Mouse (Mus musculus) lung, adult 2 months (tissue): ENCODE results near the gene Nt5m. TPM values are rescaled to one million over a fixed set of nuclear protein-coding genes. Genes with fewer than 3 reads are reported as not detected.
A peak's percentile ranks its signal among the peaks of the same experiment; 100 is the strongest.

Source experiments
- DNase-seq: peaks from one replicate; pipeline ENCODE4 v3.0.0; 2022
- H3K4me1 ChIP-seq: fragments of 200-500 bp; 2 replicates; pipeline ENCODE4 v1.6.1; 2011; ENCODE audit warnings: low read length; ENCODE audit not compliant: control insufficient read depth, insufficient read depth
- H3K4me3 ChIP-seq: fragments of 200-500 bp; replicated peaks from 2 replicates; pipeline ENCODE3; 2011; ENCODE audit warnings: low read depth, mild to moderate bottlenecking, control low read depth, low read length; ENCODE audit errors: extremely low read depth
- CTCF ChIP-seq: fragments of 200-500 bp; IDR thresholded peaks from 2 replicates; pipeline ENCODE4 v1.5.1; 2011; ENCODE audit warnings: mild to moderate bottlenecking, low read length, control low read depth; ENCODE audit not compliant: insufficient read depth
- POLR2A ChIP-seq: fragments of 200-500 bp; IDR thresholded peaks from 2 replicates; pipeline ENCODE4 v1.6.1; 2011; ENCODE audit warnings: low read depth, mild to moderate bottlenecking, control low read depth, low read length, borderline replicate concordance; ENCODE audit errors: extremely low read depth
- WGBS: fragments of 180-500 bp; shearing (Covaris S2); methylation state at CpG from one replicate; pipeline ENCODE4 v1.1.7; 2018; 5-methylcytosine and 5-hydroxymethylcytosine counted together
- polyA plus RNA-seq: library from polyadenylated mRNA; depleted of rRNA; stranded (reverse); fragments of >200 nt; gene quantifications from 2 replicates; pipeline ENCODE4 v1.2.3, GENCODE M21; 2012; rRNA removed

The Nt5m gene
- 18.5 and 19.0 TPM in 2 replicates for polyA plus RNA-seq

GRCm38 (mm10) chr11:59839008-59839458, at the start of gene Nt5m:
Gene Nt5m, plus strand, starts transcription at chr11:59839447.
- Histone ChIP-seq H3K4me3 (peak within 1 kb of the TSS; percentile 98), H3K4me1 (peaks cover 9% of the 10 kb centered on the region)
- WGBS = 0% methylated on average over 24 of the region's 24 CpGs
- peak; percentile 94 for DNase-seq
- no peak for TF ChIP-seq CTCF

DNA sequence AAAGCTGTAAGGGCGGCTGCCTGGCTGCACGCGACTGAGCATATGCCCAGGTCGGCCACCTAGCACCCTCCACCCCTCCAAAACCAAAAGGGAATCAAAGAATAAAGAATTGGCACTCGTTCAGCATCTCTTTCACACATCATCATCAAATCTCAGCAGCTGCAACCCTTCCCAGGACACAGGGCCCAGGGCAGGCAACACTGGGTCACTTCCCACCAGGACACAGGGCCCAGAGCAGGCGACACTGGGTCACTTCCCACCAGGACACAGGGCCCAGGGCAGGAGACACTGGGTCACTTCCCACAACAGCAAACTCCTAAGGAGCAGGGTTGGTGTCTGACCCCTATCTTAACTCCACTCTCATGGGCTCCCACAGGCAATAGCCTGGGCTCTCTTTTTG, 45.9 kb upstream of the Nt5m start:
- TF ChIP-seq POLR2A (no peak), CTCF (no peak)
- no peak overlapping the region for H3K4me3 ChIP-seq

GRCm38 (mm10) chr11:59800412-59800811, 38.8 kb upstream of the Nt5m start:
- WGBS = 93% methylated on average over 10 of the region's 10 CpGs
- no peaks in the 10 kb centered on the region for H3K4me1 ChIP-seq
- no peak for DNase-seq
- H3K4me3 ChIP-seq = no peak overlapping the region
- no peak for TF ChIP-seq POLR2A
- no peak for TF ChIP-seq CTCF

More for the DNA sequence above, 45.9 kb upstream of the Nt5m start:
- WGBS = 89% methylated on average over 6 of the region's 6 CpGs
- DNase-seq = no peak
- no peaks in the 10 kb centered on the region; the same call in 1 of the 2 replicates for H3K4me1 ChIP-seq

GRCm38 (mm10) chr11:59801881-59802280, 37.4 kb upstream of the Nt5m start:
- no peak overlapping the region for H3K4me3 ChIP-seq
- WGBS = 91% methylated on average over 8 of the region's 8 CpGs
- DNase-seq = no peak
- no peaks in the 10 kb centered on the region for H3K4me1 ChIP-seq
- TF ChIP-seq CTCF (no peak), POLR2A (no peak)

GRCm38 (mm10) chr11:59803516-59803915, 35.7 kb upstream of the Nt5m start:
- no peaks in the 10 kb centered on the region; the same call in 1 of the 2 replicates for H3K4me1 ChIP-seq
- no peak for DNase-seq
- 86% methylated on average over 14 of the region's 14 CpGs for WGBS
- no peak overlapping the region for H3K4me3 ChIP-seq
- TF ChIP-seq POLR2A (no peak), CTCF (no peak)

DNA sequence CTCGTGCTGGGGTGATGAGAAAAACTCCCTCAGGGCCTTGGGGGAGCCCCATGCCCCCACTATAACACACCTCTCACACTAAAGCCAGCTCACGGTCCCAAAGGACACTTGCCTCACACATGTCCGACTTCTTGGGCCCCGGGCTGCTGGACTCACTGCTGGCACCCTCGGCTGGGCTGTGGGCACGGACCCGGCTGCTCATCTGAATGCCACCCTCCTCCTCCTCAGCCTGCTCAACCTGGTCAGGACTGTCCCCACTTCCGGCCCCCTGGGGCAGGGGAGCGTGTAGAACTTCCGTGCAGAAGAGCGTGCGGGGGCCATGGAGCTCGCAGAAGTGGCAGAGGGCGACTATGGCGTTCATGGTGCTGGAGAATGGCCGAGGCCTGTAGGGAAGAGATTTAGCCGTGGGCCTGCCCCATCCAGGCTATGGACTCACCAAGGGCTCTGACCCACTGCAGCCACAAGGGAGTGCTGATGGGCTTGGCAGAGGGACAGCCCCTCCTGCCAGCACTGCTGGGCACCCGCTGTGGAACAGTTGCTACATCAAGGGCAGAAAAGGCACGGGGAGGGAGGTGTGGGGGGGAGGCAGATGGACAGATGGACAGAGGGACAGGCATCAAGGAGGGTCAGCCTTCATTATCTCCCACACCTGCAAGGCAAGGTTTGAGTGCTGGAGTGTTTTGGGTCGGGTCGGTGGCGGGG, 34.7 kb upstream of the Nt5m start:
- DNase-seq = no peak
- no peaks in the 10 kb centered on the region; the same call in 1 of the 2 replicates for H3K4me1 ChIP-seq
- WGBS = 88% methylated on average over 22 of the region's 22 CpGs
- TF ChIP-seq CTCF = no peak
- no peak for TF ChIP-seq POLR2A
- no peak overlapping the region for H3K4me3 ChIP-seq

DNA sequence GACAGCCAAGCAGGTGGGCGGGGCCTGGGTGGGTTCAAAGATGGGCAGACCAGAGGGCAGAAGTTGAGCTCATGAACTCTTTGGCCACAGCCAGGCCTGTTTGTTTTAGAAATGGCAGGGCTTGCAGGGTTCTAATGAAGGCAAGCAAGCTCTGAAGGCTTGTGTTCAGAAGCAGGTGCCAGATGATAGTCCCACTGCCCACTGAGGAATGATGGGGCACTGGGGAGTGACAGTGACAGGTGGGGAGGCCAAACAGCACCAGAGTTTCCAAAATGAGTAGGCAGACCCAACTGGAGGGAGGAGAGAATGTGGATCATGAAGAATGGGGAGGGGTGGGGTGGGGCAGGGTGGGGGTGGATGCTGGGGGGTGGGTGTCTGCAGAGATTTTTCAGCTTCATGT, 34.0 kb upstream of the Nt5m start:
- TF ChIP-seq POLR2A = no peak
- WGBS = 88% methylated on average over 1 of the region's 1 CpGs
- no peak for DNase-seq
- no peak overlapping the region for H3K4me3 ChIP-seq
- no peaks in the 10 kb centered on the region; the same call in 1 of the 2 replicates for H3K4me1 ChIP-seq

GRCm38 (mm10) chr11:59805656-59806055, 33.6 kb upstream of the Nt5m start:
- no peaks in the 10 kb centered on the region; the same call in none of the 2 replicates for H3K4me1 ChIP-seq
- TF ChIP-seq CTCF (no peak), POLR2A (no peak)

GRCm38 (mm10) chr11:59808170-59808960, 30.9 kb upstream of the Nt5m start:
- DNase-seq = no peak
- WGBS = 59% methylated on average over 14 of the region's 14 CpGs
- TF ChIP-seq POLR2A = no peak
- no peak for TF ChIP-seq CTCF
- no peaks in the 10 kb centered on the region; the same call in none of the 2 replicates for H3K4me1 ChIP-seq
- peak overlapping the region; percentile 44 for H3K4me3 ChIP-seq

More at GRCm38 (mm10) chr11:59805656-59806055, 33.6 kb upstream of the Nt5m start:
- no peak for DNase-seq
- H3K4me3 ChIP-seq = no peak overlapping the region
- WGBS = 93% methylated on average over 2 of the region's 2 CpGs
